Mouse (Mus musculus) layer of hippocampus, adult 9-10 months (tissue): ENCODE data around the gene Scyl1.

Experiments used
- DNase-seq: peaks from one replicate; pipeline ENCODE4 v3.0.0; 2022; ENCODE audit warnings: low spot score

Gene Scyl1

DNA sequence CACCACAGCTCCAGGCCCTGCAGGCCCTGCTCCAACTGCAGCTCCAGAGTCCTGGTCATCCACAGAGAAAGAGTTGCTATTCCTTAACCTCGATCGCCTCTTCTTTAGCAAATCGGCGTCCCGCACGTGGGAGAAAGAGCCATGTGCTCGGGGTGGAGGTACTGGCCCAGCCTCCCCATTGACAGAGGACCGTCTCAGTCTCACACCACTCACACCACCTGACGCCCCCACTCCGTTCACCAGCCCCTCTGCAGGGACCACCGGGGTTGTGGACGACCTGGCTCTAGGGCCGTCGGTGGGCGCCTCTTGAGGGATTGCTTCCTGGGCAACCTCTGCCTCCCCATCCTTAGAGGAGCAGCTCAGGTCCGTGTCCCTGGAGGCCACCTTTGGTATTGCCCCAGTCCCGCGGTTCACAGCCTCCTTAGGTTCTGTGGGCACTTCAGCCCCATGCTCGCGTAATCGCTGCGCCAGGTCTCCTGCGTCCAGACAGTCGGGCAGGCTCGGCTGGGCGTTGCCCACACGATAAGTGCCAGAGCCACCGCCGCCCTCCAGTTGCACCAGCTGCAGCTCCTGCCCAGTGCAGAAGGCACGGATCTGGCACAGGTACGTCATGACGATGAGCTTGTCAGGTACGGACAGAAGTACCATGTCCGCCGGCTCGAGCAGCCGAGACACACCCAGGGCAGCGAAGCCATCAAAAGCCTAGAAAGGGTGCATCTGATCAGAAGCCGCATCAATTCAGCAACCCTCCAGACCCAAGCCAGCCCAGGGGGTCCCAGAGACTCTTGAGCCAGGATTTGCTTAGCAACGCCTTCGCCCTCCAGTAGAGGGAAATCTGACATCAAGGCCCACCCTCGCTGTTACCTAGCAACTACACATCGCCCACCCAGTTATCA is 55.2 kb downstream of the Scyl1 start:
- DNase-seq = no peak

DNA sequence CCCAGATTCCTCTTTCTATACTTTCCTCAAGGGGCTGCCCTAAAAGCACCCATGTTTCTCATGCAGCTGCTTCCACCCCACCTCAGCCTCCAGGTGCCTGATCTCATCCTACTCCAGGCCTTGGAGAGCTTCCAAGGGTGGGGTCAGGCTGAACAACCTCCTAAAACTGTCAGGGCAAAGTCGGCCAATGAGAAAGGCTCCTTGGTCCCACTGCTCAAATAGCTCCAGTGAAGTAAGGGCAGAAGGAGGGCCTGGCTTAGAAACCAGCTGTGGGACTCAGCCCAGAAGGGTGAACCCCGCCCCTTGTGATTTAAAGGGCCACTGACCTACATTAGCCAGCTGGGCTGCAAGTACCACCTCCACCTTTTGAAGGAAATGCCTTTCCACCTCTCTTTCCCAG is 57.5 kb downstream of the Scyl1 start:
- DNase-seq = no peak

DNA sequence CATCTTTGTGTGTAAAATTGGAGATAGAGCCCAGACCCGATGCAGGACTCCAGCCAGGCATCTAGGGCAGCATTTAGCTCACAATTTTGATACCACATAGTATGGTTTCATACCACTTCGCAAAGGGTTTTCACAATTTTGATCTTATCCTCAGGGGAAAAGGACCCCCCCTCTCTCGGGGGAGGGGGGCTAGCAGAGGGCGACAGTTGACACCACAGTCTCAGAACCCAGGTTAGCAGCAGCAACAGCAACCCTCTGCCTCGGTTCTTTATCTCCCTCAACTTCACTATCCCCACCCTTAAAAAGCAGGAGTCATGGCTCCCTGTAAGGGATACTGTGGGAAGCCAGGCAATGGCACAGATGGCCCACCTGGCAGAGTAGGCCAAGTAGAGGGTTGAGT is 58.0 kb downstream of the Scyl1 start:
- no peak for DNase-seq

DNA sequence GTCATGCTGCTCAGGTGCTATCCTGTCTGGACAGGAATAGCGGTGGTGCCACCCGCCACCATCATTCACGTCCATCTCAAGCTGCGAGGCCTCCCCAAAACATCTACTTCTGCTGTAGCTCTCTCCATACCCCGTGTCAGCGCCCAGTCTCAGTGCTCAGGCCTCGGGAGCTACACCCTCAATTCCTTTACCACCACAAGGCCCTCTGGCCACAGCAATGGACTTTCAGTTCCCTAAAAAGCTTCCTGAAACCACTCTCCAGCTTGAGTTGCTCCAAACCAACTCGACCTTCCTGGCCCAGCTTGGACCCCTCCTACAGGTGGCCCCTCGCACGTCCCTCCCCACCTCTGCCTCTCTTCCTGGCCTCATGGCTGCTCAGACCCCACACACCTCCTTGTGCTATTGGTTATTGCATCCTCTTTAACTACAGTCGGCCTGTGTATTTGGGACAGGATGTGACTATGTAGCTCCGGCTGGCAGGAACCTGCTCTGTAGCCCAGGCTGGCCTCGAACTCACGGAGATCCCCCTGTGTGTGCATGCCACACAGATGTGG is 59.2 kb downstream of the Scyl1 start:
- no peak for DNase-seq

DNA sequence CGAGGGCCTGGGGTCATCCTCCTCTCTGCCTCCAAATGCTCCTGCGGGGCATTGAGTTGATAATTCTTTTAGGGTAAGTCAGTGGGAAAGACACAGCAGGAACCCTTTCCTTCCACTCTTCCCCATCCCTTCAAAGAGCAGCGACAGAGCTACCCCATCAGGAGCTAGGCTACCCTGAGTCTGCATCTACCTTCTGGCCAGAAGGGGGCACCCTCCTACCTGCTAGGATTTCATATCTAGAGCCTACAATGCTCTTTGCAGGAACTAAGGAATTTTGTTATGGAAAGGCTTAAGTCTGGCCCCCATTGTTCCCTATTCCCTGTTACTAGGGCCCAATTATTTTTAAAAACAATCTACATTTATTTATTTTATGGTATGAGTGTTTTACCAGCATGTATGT is 60.0 kb downstream of the Scyl1 start:
- DNase-seq = no peak

DNA sequence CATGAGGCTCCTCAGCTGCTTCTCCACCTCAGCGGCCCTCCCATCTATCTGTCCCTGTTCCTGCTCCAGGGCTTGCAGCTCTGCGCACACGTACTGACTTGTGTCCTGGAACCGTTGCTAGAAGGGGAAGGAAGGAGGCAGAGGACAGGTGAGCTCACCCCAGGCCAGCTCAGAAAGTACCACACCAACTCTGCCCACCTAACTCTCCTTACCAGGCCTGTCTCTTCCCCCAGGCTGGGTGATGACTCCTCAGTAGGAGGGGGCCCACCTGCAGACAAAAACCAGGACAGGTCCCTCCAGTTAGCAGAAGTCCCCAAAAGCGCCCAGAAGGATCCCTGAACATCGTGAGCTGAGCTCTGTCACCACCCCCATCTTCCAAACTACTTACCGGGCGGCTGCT is 60.6 kb downstream of the Scyl1 start:
- no peak for DNase-seq

DNA sequence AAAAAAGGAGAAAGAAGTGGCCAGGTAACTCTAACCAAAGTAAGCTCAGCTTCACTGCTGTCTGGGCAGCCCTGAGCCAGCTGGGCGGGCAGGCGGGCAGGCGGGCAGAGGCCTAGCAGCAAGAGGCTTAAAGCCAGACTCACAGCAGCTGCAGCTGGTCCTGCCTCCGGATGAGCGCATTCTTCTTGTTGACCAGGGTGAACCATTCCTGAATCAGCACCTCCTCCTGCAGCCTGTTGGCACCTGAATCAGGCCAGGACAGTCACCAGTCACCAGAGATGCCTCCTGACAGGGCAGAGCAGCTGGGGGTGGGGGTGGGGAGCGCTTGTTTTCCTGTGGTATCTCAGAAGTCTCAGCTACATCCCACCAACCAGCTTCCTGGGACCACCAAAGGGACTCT is 61.2 kb downstream of the Scyl1 start:
- no peak for DNase-seq
